Mouse (Mus musculus) intestine, embryonic 16.5 days (tissue): ENCODE results near the gene Clec4g. TPM values are rescaled to one million over a fixed set of nuclear protein-coding genes. Genes with fewer than 3 reads are reported as not detected.

Experiments used
- ATAC-seq: fragments of 200-750 bp; cut with Nextera tagmentation; 2 replicates; pipeline ENCODE4 v1.8.0; 2017; ENCODE audit warnings: moderate TSS enrichment, moderate library complexity
- H3K27ac ChIP-seq: fragments of 300-500 bp; sonication (generic); 2 replicates; pipeline ENCODE4 v1.5.1; 2014; ENCODE audit warnings: mild to moderate bottlenecking, low read length
- H3K27me3 ChIP-seq: fragments of 300-500 bp; sonication (generic); replicated peaks from 2 replicates; pipeline ENCODE4 v1.6.1; 2014; ENCODE audit warnings: low read length, control low read depth, mixed read lengths; ENCODE audit not compliant: control insufficient read depth, insufficient read depth
- H3K36me3 ChIP-seq: fragments of 300-500 bp; sonication (generic); 2 replicates; pipeline ENCODE4 v1.6.1; 2014; ENCODE audit warnings: low read length, control low read depth; ENCODE audit not compliant: control insufficient read depth, insufficient read depth
- H3K4me1 ChIP-seq: fragments of 300-500 bp; sonication (generic); 2 replicates; pipeline ENCODE4 v1.6.1; 2014; ENCODE audit warnings: low read length, control low read depth, mixed read lengths; ENCODE audit not compliant: control insufficient read depth, insufficient read depth
- H3K4me2 ChIP-seq: fragments of 300-500 bp; sonication (generic); 2 replicates; pipeline ENCODE4 v1.6.1; 2014; ENCODE audit warnings: low read depth, low read length, control low read depth
- H3K4me3 ChIP-seq: fragments of 300-500 bp; sonication (generic); 2 replicates; pipeline ENCODE4 v1.5.1; 2014; ENCODE audit warnings: mild to moderate bottlenecking, low read length
- H3K9ac ChIP-seq: fragments of 300-500 bp; sonication (generic); 2 replicates; pipeline ENCODE4 v1.6.1; 2014; ENCODE audit warnings: low read depth, low read length
- H3K9me3 ChIP-seq: fragments of 300-500 bp; sonication (generic); 2 replicates; pipeline ENCODE4 v1.6.1; 2016; ENCODE audit warnings: low read length, control low read depth; ENCODE audit not compliant: control insufficient read depth
- WGBS: fragments of 180-500 bp; shearing (Covaris S2); extraction: QIAGEN DNeasy Blood & Tissue Kit; methylation state at CpG from one replicate; pipeline ENCODE4 v1.1.7; 2014; 5-methylcytosine and 5-hydroxymethylcytosine counted together
- polyA plus RNA-seq: library from polyadenylated mRNA; unstranded; fragments of >200 nt; fragmentation: Nextera tagmentation; extraction: Ambion mirVana; gene quantifications from 2 replicates; pipeline ENCODE4 v1.2.1, GENCODE M21; 2015

Clec4g gene
- polyA plus RNA-seq, 1 experiment from 2014 or later = 0.37 TPM

GRCm38 (mm10) chr8:3684530-3684929 lies 35.9 kb downstream of the Clec4g start:
- no peaks in the 10 kb centered on the region for H3K9me3 ChIP-seq

GRCm38 (mm10) chr8:3683408-3684176 lies 36.9 kb downstream of the Clec4g start:
- Histone ChIP-seq H3K4me3 (no peak overlapping the region), H3K36me3 (peaks cover 18% of the 10 kb centered on the region), H3K4me1 (no peaks in the 10 kb centered on the region), H3K4me2 (no peak overlapping the region), H3K9ac (no peak overlapping the region), H3K9me3 (no peaks in the 10 kb centered on the region), H3K27ac (no peak overlapping the region), H3K27me3 (no peaks in the 10 kb centered on the region)
- WGBS = 78% methylated on average over 6 of the region's 6 CpGs
- ATAC-seq = no peak

More at GRCm38 (mm10) chr8:3684530-3684929, 35.9 kb downstream of the Clec4g start:
- H3K4me3 ChIP-seq = no peak overlapping the region
- no peak for ATAC-seq
- H3K4me2 ChIP-seq = no peak overlapping the region
- H3K9ac ChIP-seq = no peak overlapping the region
- no peak overlapping the region for H3K27ac ChIP-seq
- H3K36me3 ChIP-seq = peaks cover 10% of the 10 kb centered on the region
- H3K27me3 ChIP-seq = no peaks in the 10 kb centered on the region
- no peaks in the 10 kb centered on the region for H3K4me1 ChIP-seq

- ATAC-seq = no peak
- no peaks in the 10 kb centered on the region for H3K27me3 ChIP-seq
- H3K9me3 ChIP-seq = no peaks in the 10 kb centered on the region
- no peak overlapping the region for H3K9ac ChIP-seq
- 90% methylated on average over 5 of the region's 5 CpGs for WGBS
- peaks cover 18% of the 10 kb centered on the region for H3K36me3 ChIP-seq
- H3K4me1 ChIP-seq = peaks cover 5% of the 10 kb centered on the region; the same call in 1 of the 2 replicates
- no peak overlapping the region for H3K4me2 ChIP-seq
- H3K4me3 ChIP-seq = no peak overlapping the region
- no peak overlapping the region for H3K27ac ChIP-seq
These were observed 38.0 kb downstream of the Clec4g start for GRCm38 (mm10) chr8:3682435-3682834.

- Histone ChIP-seq H3K9me3 (no peaks in the 10 kb centered on the region), H3K27me3 (no peaks in the 10 kb centered on the region), H3K4me3 (no peak overlapping the region), H3K36me3 (peaks cover 18% of the 10 kb centered on the region), H3K4me1 (peaks cover 11% of the 10 kb centered on the region), H3K27ac (no peak overlapping the region), H3K4me2 (no peak overlapping the region), H3K9ac (no peak overlapping the region)
- WGBS = 87% methylated on average over 5 of the region's 5 CpGs
- no peak for ATAC-seq
These were observed 40.8 kb downstream of the Clec4g start for GRCm38 (mm10) chr8:3679656-3680055.

GRCm38 (mm10) chr8:3679236-3679635 lies 41.2 kb downstream of the Clec4g start:
- Histone ChIP-seq H3K4me1 (peaks cover 11% of the 10 kb centered on the region), H3K9me3 (no peaks in the 10 kb centered on the region), H3K4me3 (no peak overlapping the region), H3K27me3 (no peaks in the 10 kb centered on the region), H3K9ac (no peak overlapping the region), H3K36me3 (peaks cover 18% of the 10 kb centered on the region), H3K27ac (no peak overlapping the region), H3K4me2 (no peak overlapping the region)
- 95% methylated on average over 23 of the region's 23 CpGs for WGBS
- no peak for ATAC-seq

GRCm38 (mm10) chr8:3678831-3679230 lies 41.6 kb downstream of the Clec4g start:
- Histone ChIP-seq H3K27ac (no peak overlapping the region), H3K4me3 (no peak overlapping the region), H3K4me1 (peaks cover 11% of the 10 kb centered on the region), H3K27me3 (no peaks in the 10 kb centered on the region), H3K9me3 (no peaks in the 10 kb centered on the region), H3K36me3 (peaks cover 18% of the 10 kb centered on the region), H3K9ac (no peak overlapping the region), H3K4me2 (no peak overlapping the region)
- ATAC-seq = no peak
- 96% methylated on average over 23 of the region's 23 CpGs for WGBS

GRCm38 (mm10) chr8:3676993-3677579 lies 43.4 kb downstream of the Clec4g start:
- H3K4me3 ChIP-seq = peak overlapping the region; percentile 70
- ATAC-seq = peak; percentile 20
- peak overlapping the region; percentile 97 for H3K27ac ChIP-seq
- 2% methylated on average over 15 of the region's 15 CpGs for WGBS
- no peaks in the 10 kb centered on the region for H3K27me3 ChIP-seq
- no peaks in the 10 kb centered on the region for H3K9me3 ChIP-seq
- H3K4me2 ChIP-seq = peak overlapping the region; percentile 80
- peaks cover 18% of the 10 kb centered on the region for H3K36me3 ChIP-seq
- peaks cover 11% of the 10 kb centered on the region for H3K4me1 ChIP-seq
- peak overlapping the region; percentile 86 for H3K9ac ChIP-seq

GRCm38 (mm10) chr8:3676131-3676992 lies 44.1 kb downstream of the Clec4g start, which contains the start of gene Trappc5:
Gene Trappc5, plus strand, starts transcription at chr8:3676299.
- Histone ChIP-seq H3K9me3 (no peaks in the 10 kb centered on the region), H3K4me3 (peak within 1 kb of the TSS; percentile 70), H3K4me1 (peaks cover 11% of the 10 kb centered on the region), H3K27me3 (no peaks in the 10 kb centered on the region), H3K27ac (peak within 1 kb of the TSS; percentile 97), H3K9ac (peak within 1 kb of the TSS; percentile 86), H3K4me2 (peak within 1 kb of the TSS; percentile 80), H3K36me3 (peaks cover 16% of the 10 kb centered on the region)
- WGBS = 1% methylated on average over 60 of the region's 61 CpGs
- peak; percentile 90 for ATAC-seq

GRCm38 (mm10) chr8:3674671-3675070 lies 45.8 kb downstream of the Clec4g start:
- no peaks in the 10 kb centered on the region for H3K27me3 ChIP-seq
- no peak for ATAC-seq
- H3K9ac ChIP-seq = no peak overlapping the region
- H3K4me1 ChIP-seq = peaks cover 11% of the 10 kb centered on the region
- no peak overlapping the region for H3K27ac ChIP-seq
- no peak overlapping the region for H3K4me3 ChIP-seq
- 52% methylated on average over 3 of the region's 3 CpGs for WGBS
- H3K36me3 ChIP-seq = peaks cover 10% of the 10 kb centered on the region
- no peaks in the 10 kb centered on the region for H3K9me3 ChIP-seq
- H3K4me2 ChIP-seq = no peak overlapping the region
